Mouse (Mus musculus) R1 (cell line): ENCODE data around the gene Ntrk2.

ENCODE experiments used
- DNase-seq: peaks from one replicate; pipeline ENCODE4 v3.0.0-alpha.2; 2018; ENCODE audit warnings: low read depth, low spot score

Gene Ntrk2

GRCm38 (mm10) chr13:58806397-58806892 is at the start of gene Ntrk2:
TSS of gene Ntrk2 (plus strand) at chr13:58806569.
- DNase-seq = peak; percentile 93

- DNase-seq = no peak
These were observed 45.3 kb upstream of the Ntrk2 start for GRCm38 (mm10) chr13:58761003-58761630.

GRCm38 (mm10) chr13:58768258-58768657 is 38.1 kb upstream of the Ntrk2 start:
- DNase-seq = no peak

- DNase-seq = no peak
These were observed 36.9 kb upstream of the Ntrk2 start for GRCm38 (mm10) chr13:58769438-58769837.

GRCm38 (mm10) chr13:58779261-58779660 is 27.1 kb upstream of the Ntrk2 start:
- DNase-seq = no peak

GRCm38 (mm10) chr13:58786476-58786875 is 19.9 kb upstream of the Ntrk2 start:
- no peak for DNase-seq

- no peak for DNase-seq
These were observed 15.6 kb upstream of the Ntrk2 start for GRCm38 (mm10) chr13:58790741-58791140.

- peak; percentile 94 for DNase-seq
These were observed 9.0 kb upstream of the Ntrk2 start for GRCm38 (mm10) chr13:58797386-58797785.

GRCm38 (mm10) chr13:58801291-58801690 is 5.1 kb upstream of the Ntrk2 start:
- no peak for DNase-seq

- peak; percentile 64 for DNase-seq
These were observed 2.5 kb upstream of the Ntrk2 start for GRCm38 (mm10) chr13:58803882-58804281.

GRCm38 (mm10) chr13:58805833-58806232 is 536 bp upstream of the Ntrk2 start:
- DNase-seq = no peak

- peak; percentile 24 for DNase-seq
These were observed 693 bp downstream of the Ntrk2 start for GRCm38 (mm10) chr13:58806896-58807628.

GRCm38 (mm10) chr13:58807629-58808363 is 1.4 kb downstream of the Ntrk2 start:
- peak; percentile 43 for DNase-seq

- DNase-seq = peak; percentile 37
These were observed 2.0 kb downstream of the Ntrk2 start for GRCm38 (mm10) chr13:58808381-58808821.

GRCm38 (mm10) chr13:58809930-58810329 is 3.6 kb downstream of the Ntrk2 start:
- DNase-seq = no peak

- DNase-seq = no peak
These were observed 18.4 kb downstream of the Ntrk2 start for GRCm38 (mm10) chr13:58824752-58825151.

GRCm38 (mm10) chr13:58826356-58827197 is 20.2 kb downstream of the Ntrk2 start:
- peak; percentile 85 for DNase-seq

- DNase-seq = peak; percentile 16
These were observed 25.6 kb downstream of the Ntrk2 start for GRCm38 (mm10) chr13:58831999-58832398.

- DNase-seq = no peak
These were observed 28.4 kb downstream of the Ntrk2 start for GRCm38 (mm10) chr13:58834726-58835125.

GRCm38 (mm10) chr13:58836891-58837290 is 30.5 kb downstream of the Ntrk2 start:
- DNase-seq = peak; percentile 82

- DNase-seq = no peak
These were observed 31.7 kb downstream of the Ntrk2 start for GRCm38 (mm10) chr13:58838110-58838509.
